Mouse (Mus musculus) lung, embryonic 14.5 days (tissue): ENCODE results near the gene Dhx16. TPM values are rescaled to one million over a fixed set of nuclear protein-coding genes. Genes with fewer than 3 reads are reported as not detected.

ENCODE experiments used
- ATAC-seq: fragments of 200-750 bp; cut with Nextera tagmentation; 2 replicates; pipeline ENCODE4 v1.8.0; 2017; ENCODE audit warnings: mild to moderate bottlenecking, moderate TSS enrichment, moderate library complexity; ENCODE audit not compliant: insufficient read depth
- DNase-seq: peaks from one replicate; pipeline ENCODE4 v3.0.0-alpha.2; 2015
- H3K27ac ChIP-seq: fragments of 300-500 bp; sonication (generic); 2 replicates; pipeline ENCODE4 v1.5.1; 2014; ENCODE audit warnings: low read depth, mild to moderate bottlenecking, moderate library complexity
- H3K27me3 ChIP-seq: fragments of 300-500 bp; sonication (generic); 2 replicates; pipeline ENCODE4 v1.6.1; 2014; ENCODE audit warnings: low read length, control low read depth; ENCODE audit not compliant: insufficient read depth
- H3K36me3 ChIP-seq: fragments of 300-500 bp; sonication (generic); 2 replicates; pipeline ENCODE4 v1.6.1; 2014; ENCODE audit warnings: control low read depth; ENCODE audit not compliant: insufficient read depth
- H3K4me1 ChIP-seq: fragments of 300-500 bp; sonication (generic); 2 replicates; pipeline ENCODE4 v1.6.1; 2014; ENCODE audit warnings: antibody characterized with exemption, control low read depth; ENCODE audit not compliant: insufficient read depth
- H3K4me2 ChIP-seq: fragments of 300-500 bp; sonication (generic); 2 replicates; pipeline ENCODE4 v1.6.1; 2014; ENCODE audit warnings: mild to moderate bottlenecking
- H3K4me3 ChIP-seq: fragments of 300-500 bp; sonication (generic); 2 replicates; pipeline ENCODE4 v1.5.1; 2014; ENCODE audit warnings: low read depth, low read length
- H3K9ac ChIP-seq: fragments of 300-500 bp; sonication (generic); 2 replicates; pipeline ENCODE4 v1.6.1; 2014
- H3K9me3 ChIP-seq: fragments of 300-500 bp; sonication (generic); 2 replicates; pipeline ENCODE4 v1.6.1; 2016; ENCODE audit warnings: low read depth, low read length, control low read depth
- CTCF ChIP-seq: IDR thresholded peaks from 2 replicates; pipeline ENCODE4 v1.5.1; 2016; ENCODE audit warnings: antibody characterized with exemption, low read depth
- WGBS: fragments of 180-500 bp; shearing (Covaris S2); extraction: QIAGEN DNeasy Blood & Tissue Kit; methylation state at CpG from one replicate; pipeline ENCODE4 v1.1.7; 2014; 5-methylcytosine and 5-hydroxymethylcytosine counted together
- polyA plus RNA-seq: library from polyadenylated mRNA; unstranded; fragments of >200 nt; fragmentation: Nextera tagmentation; extraction: Ambion mirVana; gene quantifications from 2 replicates; pipeline ENCODE4 v1.2.1, GENCODE M21; 2014

Dhx16 gene
- polyA plus RNA-seq, 1 experiment from 2014 or later: 42.9 TPM

GRCm38 (mm10) chr17:35874721-35875120 lies 4.9 kb upstream of the Dhx16 start:
- Histone ChIP-seq H3K36me3 (peaks cover 46% of the 10 kb centered on the region), H3K9me3 (no peaks in the 10 kb centered on the region), H3K4me1 (peaks cover 5% of the 10 kb centered on the region; the same call in 1 of the 2 replicates), H3K27me3 (no peaks in the 10 kb centered on the region), H3K9ac (no peak overlapping the region), H3K4me3 (no peak overlapping the region), H3K27ac (no peak overlapping the region), H3K4me2 (no peak overlapping the region)
- ATAC-seq: no peak
- DNase-seq: no peak
- TF ChIP-seq CTCF: no peak
- 86% methylated on average over 6 of the region's 6 CpGs for WGBS

GRCm38 (mm10) chr17:35882924-35883323 lies 3.3 kb downstream of the Dhx16 start:
- no peak for TF ChIP-seq CTCF

DNA sequence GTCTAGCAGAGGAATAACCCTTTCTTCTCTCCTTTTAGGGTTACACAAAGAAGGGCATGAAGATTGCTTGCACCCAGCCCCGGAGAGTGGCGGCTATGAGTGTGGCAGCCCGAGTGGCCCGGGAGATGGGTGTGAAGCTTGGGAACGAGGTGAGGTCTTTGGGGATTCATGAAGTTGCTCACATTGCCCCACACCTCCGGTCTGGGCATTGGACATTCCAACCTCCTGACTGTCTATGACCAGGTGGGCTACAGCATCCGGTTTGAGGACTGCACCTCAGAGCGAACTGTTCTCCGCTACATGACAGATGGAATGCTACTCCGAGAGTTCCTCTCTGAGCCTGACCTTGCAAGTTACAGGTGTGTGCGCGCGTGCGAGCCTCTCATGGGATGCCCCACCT lies 4.2 kb downstream of the Dhx16 start:
- ATAC-seq (no peak), DNase-seq (no peak)
- WGBS: 94% methylated on average over 14 of the region's 14 CpGs
- H3K9me3 ChIP-seq: no peaks in the 10 kb centered on the region
- no peak overlapping the region for H3K4me3 ChIP-seq
- H3K4me1 ChIP-seq: 0 out of 2 replicates have a peak, but pooled peaks cover 5% of the 10 kb centered on the region
- H3K27me3 ChIP-seq: no peaks in the 10 kb centered on the region
- no peak overlapping the region for H3K4me2 ChIP-seq
- H3K9ac ChIP-seq: no peak overlapping the region
- peaks cover 69% of the 10 kb centered on the region for H3K36me3 ChIP-seq
- no peak for TF ChIP-seq CTCF
- no peak overlapping the region for H3K27ac ChIP-seq

More at GRCm38 (mm10) chr17:35882924-35883323, 3.3 kb downstream of the Dhx16 start:
- Histone ChIP-seq H3K9ac (no peak overlapping the region), H3K27me3 (no peaks in the 10 kb centered on the region), H3K4me1 (0 out of 2 replicates have a peak, but pooled peaks cover 5% of the 10 kb centered on the region), H3K4me3 (no peak overlapping the region), H3K27ac (no peak overlapping the region), H3K4me2 (no peak overlapping the region), H3K36me3 (peaks cover 61% of the 10 kb centered on the region), H3K9me3 (no peaks in the 10 kb centered on the region)
- WGBS: 90% methylated on average over 17 of the region's 17 CpGs
- no peak for DNase-seq
- no peak for ATAC-seq

DNA sequence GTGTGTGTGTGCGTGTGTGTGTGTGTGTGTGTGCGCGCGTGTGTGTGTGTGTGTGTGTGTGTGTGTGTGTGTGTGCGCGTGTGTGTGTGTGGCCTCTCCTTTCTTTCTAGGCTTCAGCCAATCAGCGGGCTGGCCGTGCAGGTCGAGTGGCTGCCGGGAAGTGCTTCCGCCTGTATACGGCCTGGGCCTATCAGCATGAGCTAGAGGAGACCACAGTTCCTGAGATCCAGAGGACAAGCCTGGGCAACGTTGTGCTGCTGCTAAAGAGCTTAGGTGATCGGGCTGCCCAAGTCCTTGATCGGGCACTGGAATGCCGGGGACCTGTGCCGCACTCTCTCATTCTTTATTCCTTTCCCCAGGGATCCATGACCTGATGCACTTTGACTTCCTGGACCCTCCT lies 8.1 kb downstream of the Dhx16 start:
- 89% methylated on average over 13 of the region's 17 CpGs for WGBS
- H3K27me3 ChIP-seq: no peaks in the 10 kb centered on the region
- H3K4me2 ChIP-seq: no peak overlapping the region
- H3K4me1 ChIP-seq: no peaks in the 10 kb centered on the region
- no peaks in the 10 kb centered on the region for H3K9me3 ChIP-seq
- ATAC-seq (no peak), DNase-seq (no peak)
- TF ChIP-seq CTCF: no peak
- H3K4me3 ChIP-seq: no peak overlapping the region
- H3K36me3 ChIP-seq: peaks cover 94% of the 10 kb centered on the region
- H3K9ac ChIP-seq: no peak overlapping the region
- no peak overlapping the region for H3K27ac ChIP-seq

DNA sequence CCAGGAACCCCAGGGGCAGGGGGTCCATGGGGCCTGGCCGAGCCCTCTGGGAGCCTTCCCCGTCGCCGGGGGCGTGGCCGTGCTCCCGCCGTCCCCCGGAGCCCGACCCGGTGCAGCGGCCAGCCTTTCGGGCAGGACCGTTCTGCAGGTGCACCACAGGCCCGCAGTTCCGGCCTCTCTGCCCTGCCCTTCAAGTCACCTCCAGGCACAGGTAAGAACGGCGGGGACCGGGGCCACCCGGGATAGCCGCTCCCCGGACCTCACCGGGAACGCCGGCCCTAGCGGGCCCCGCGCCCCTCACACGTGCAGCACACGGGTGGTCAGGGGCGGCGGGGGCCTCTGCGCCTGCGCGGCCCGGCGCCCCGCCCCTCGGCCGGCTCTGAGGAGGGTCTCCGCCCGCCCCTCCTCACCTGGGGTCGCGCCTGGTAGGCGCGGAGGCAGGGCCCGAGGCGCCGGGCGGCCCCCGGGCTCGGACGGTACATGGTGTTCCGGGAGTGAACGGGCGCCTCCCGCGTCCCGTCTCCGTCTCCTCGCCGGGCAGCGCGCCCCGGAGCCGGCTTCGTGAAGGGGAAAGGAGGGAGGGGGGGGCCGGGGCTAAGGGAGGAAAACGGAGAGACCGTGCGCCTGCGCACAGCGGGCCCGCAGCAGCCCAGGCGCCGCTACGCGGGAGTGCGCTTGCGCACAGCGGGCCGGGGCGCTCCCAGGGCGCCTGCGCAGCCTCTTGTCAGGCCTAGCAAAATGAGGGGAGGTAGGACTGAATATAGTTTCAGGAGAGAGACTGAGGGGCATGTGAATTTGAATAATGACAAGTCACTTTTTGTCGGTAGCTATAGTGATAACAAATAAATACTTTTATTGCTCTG lies 17.4 kb downstream of the Dhx16 start, which contains the start of gene 2310061I04Rik:
TSS of gene 2310061I04Rik (minus strand) at position 651 of the 863 bp plus-strand sequence.
- peak within 1 kb of the TSS; percentile 79 for H3K4me3 ChIP-seq
- under 1% methylated on average over 80 of the region's 86 CpGs for WGBS
- H3K4me2 ChIP-seq: peak within 1 kb of the TSS; percentile 94
- TF ChIP-seq CTCF: no peak
- ATAC-seq: peak; percentile 91
- H3K4me1 ChIP-seq: no peaks in the 10 kb centered on the region
- H3K36me3 ChIP-seq: peaks cover 51% of the 10 kb centered on the region
- peak; percentile 97 for DNase-seq
- peak within 1 kb of the TSS; percentile 75 for H3K27ac ChIP-seq
- H3K27me3 ChIP-seq: no peaks in the 10 kb centered on the region
- peak within 1 kb of the TSS; percentile 80 for H3K9ac ChIP-seq
- no peaks in the 10 kb centered on the region for H3K9me3 ChIP-seq

DNA sequence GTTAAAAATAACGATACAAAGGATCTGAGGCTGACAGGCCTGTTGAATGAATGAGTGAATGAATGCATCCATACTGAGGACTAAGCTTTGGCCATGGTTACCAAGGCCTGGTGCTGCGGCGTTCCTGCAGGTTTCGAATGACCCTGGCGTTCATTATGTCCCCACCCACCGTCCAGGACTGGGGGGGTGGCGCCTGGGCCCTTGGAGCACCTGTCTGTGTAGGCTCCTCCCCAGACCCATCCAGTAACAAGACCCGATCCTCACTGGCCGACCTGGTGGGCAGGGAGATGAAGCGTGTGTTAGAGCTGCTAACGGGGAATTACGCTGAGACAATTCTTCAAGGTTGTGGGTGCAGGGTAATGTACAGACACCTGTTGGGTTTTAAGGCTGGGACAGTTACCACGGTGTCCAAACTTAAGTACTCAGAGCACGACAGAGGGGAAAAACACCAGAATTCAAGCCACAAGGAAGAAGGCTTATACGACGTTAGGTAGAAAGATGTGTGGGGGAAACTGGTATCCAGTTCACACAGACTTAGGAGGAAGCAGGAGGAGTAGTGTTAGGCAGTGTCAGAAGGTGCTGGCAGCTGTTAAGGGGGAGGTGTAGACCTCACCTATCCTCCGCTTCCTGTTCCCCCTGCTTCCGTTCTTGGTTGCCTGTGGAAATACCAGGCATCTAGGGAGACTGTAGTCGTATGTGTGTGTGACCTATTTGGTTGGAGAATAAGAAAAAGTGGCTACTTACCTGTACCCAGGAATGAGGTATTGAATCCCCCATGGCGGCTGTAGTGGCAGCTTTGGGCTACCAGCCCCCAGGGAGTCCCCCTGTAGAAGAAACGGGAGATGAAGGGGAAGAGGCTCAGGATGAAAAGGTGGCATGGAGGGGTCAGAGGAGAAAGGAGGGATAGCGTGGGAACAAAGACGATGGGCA lies 18.3 kb downstream of the Dhx16 start:
- H3K9ac ChIP-seq: peak overlapping the region; percentile 80; the same call in 1 of the 2 replicates
- WGBS: 39% methylated on average over 23 of the region's 23 CpGs
- peak overlapping the region; percentile 75; the same call in 1 of the 2 replicates for H3K27ac ChIP-seq
- no peaks in the 10 kb centered on the region for H3K4me1 ChIP-seq
- no peaks in the 10 kb centered on the region for H3K9me3 ChIP-seq
- TF ChIP-seq CTCF: no peak
- peaks cover 48% of the 10 kb centered on the region for H3K36me3 ChIP-seq
- H3K4me3 ChIP-seq: peak overlapping the region; percentile 79
- DNase-seq (no peak), ATAC-seq (peak; percentile 43)
- H3K4me2 ChIP-seq: peak overlapping the region; percentile 94
- no peaks in the 10 kb centered on the region for H3K27me3 ChIP-seq
